Mouse (Mus musculus): ENCODE measurements around the gene Tmod3.

The Tmod3 gene

GRCm38 (mm10) chr9:75559512-75560012 lies at the start of gene Tmod3:
Gene Tmod3, minus strand, starts transcription at chr9:75559657.
- no peak for DNase-seq (ENCODE audit: extremely low spot score, low read depth, low spot score)

- DNase-seq (ENCODE audit: extremely low spot score, low read depth, low spot score) = no peak
These were observed 48.0 kb upstream of the Tmod3 start for GRCm38 (mm10) chr9:75607496-75607895.

GRCm38 (mm10) chr9:75601510-75601909 lies 42.1 kb upstream of the Tmod3 start:
- DNase-seq (ENCODE audit: extremely low spot score, low read depth, low spot score) = no peak

GRCm38 (mm10) chr9:75600166-75600934 lies 40.9 kb upstream of the Tmod3 start:
- no peak for DNase-seq (ENCODE audit: extremely low spot score, low read depth, low spot score)

- no peak for DNase-seq (ENCODE audit: extremely low spot score, low read depth, low spot score)
These were observed 39.9 kb upstream of the Tmod3 start for GRCm38 (mm10) chr9:75599191-75599841.

GRCm38 (mm10) chr9:75597596-75597995 lies 38.1 kb upstream of the Tmod3 start:
- DNase-seq (ENCODE audit: extremely low spot score, low read depth, low spot score) = no peak

- DNase-seq (ENCODE audit: extremely low spot score, low read depth, low spot score) = no peak
These were observed 37.6 kb upstream of the Tmod3 start for GRCm38 (mm10) chr9:75597036-75597435.

- DNase-seq (ENCODE audit: extremely low spot score, low read depth, low spot score) = no peak
These were observed 34.0 kb upstream of the Tmod3 start for GRCm38 (mm10) chr9:75593481-75593880.

GRCm38 (mm10) chr9:75589850-75590790 lies 30.7 kb upstream of the Tmod3 start:
- no peak for DNase-seq (ENCODE audit: extremely low spot score, low read depth, low spot score)

- no peak for DNase-seq (ENCODE audit: extremely low spot score, low read depth, low spot score)
These were observed 22.4 kb upstream of the Tmod3 start for GRCm38 (mm10) chr9:75581694-75582350.

GRCm38 (mm10) chr9:75579321-75579720 lies 19.9 kb upstream of the Tmod3 start:
- no peak for DNase-seq (ENCODE audit: extremely low spot score, low read depth, low spot score)

GRCm38 (mm10) chr9:75571036-75571942 lies 11.8 kb upstream of the Tmod3 start:
- DNase-seq (ENCODE audit: extremely low spot score, low read depth, low spot score) = no peak

- DNase-seq (ENCODE audit: extremely low spot score, low read depth, low spot score) = no peak
These were observed 8.9 kb upstream of the Tmod3 start for GRCm38 (mm10) chr9:75568399-75568798.

- DNase-seq (ENCODE audit: extremely low spot score, low read depth, low spot score) = no peak
These were observed 5.4 kb upstream of the Tmod3 start for GRCm38 (mm10) chr9:75564892-75565291.

GRCm38 (mm10) chr9:75563622-75564021 lies 4.2 kb upstream of the Tmod3 start:
- DNase-seq (ENCODE audit: extremely low spot score, low read depth, low spot score) = no peak

- no peak for DNase-seq (ENCODE audit: extremely low spot score, low read depth, low spot score)
These were observed 3.7 kb upstream of the Tmod3 start for GRCm38 (mm10) chr9:75563176-75563575.

GRCm38 (mm10) chr9:75561040-75561669 lies 1.7 kb upstream of the Tmod3 start:
- no peak for DNase-seq (ENCODE audit: extremely low spot score, low read depth, low spot score)

GRCm38 (mm10) chr9:75560353-75560752 lies 896 bp upstream of the Tmod3 start:
- DNase-seq (ENCODE audit: extremely low spot score, low read depth, low spot score) = no peak

- no peak for DNase-seq (ENCODE audit: extremely low spot score, low read depth, low spot score)
These were observed 495 bp downstream of the Tmod3 start for GRCm38 (mm10) chr9:75558812-75559511.

Data from hindlimb bud, embryonic 11.5 days (tissue).